Mouse (Mus musculus): ENCODE data around the gene Sh3tc1.

- TF ChIP-seq CTCF (conservative IDR thresholded peaks at IDR 0.05; ENCODE audit: low read length) (no peak), NANOG (IDR thresholded peaks at IDR 0.05; ENCODE audit: borderline replicate concordance, low read length) (no peak)
Observed at GRCm38 (mm10) chr5:35680958-35681357, 58.8 kb downstream of the Sh3tc1 start.

Data from E14TG2a.4 (cell line).